Mouse (Mus musculus) MEL (cell line): ENCODE measurements around the gene Anxa4. TPM values are rescaled to one million over a fixed set of nuclear protein-coding genes. Genes with fewer than 3 reads are reported as not detected.

Source experiments
- DNase-seq: peaks from one replicate; pipeline ENCODE4 v3.0.0; 2011; ENCODE audit warnings: low read depth, low spot score
- H3K27ac ChIP-seq: 2 replicates; pipeline ENCODE4 v1.5.1; 2012; ENCODE audit warnings: low read depth, mild to moderate bottlenecking, control low read depth, low read length, moderate library complexity; ENCODE audit not compliant: control insufficient read depth
- H3K27me3 ChIP-seq, 2 experiments: fragments of 150-350 bp in 1 of 2; sonication (generic) in 1 of 2; 2 replicates each; pipeline ENCODE4 v1.6.1; 2012; ENCODE audit warnings: low read length in 2 of 2, mild to moderate bottlenecking in 2 of 2, improper control_type of control experiment in 1 of 2, moderate library complexity in 1 of 2; ENCODE audit not compliant: insufficient read depth in 2 of 2, control insufficient read depth in 1 of 2
- H3K36me3 ChIP-seq, 2 experiments: 2 replicates each; pipeline ENCODE4 v1.6.1; 2012 to 2014; ENCODE audit warnings: low read length in 2 of 2, improper control_type of control experiment in 1 of 2, inconsistent platforms in 1 of 2, mild to moderate bottlenecking in 1 of 2; ENCODE audit not compliant: insufficient read depth in 2 of 2, control insufficient read depth in 1 of 2
- H3K4me1 ChIP-seq, 2 experiments: fragments of 150-350 bp in 1 of 2; sonication (generic) in 1 of 2; 2 replicates each; pipeline ENCODE4 v1.6.1; 2012; ENCODE audit warnings: low read length in 2 of 2, improper control_type of control experiment in 1 of 2, mild to moderate bottlenecking in 1 of 2; ENCODE audit not compliant: insufficient read depth in 2 of 2, control insufficient read depth in 1 of 2
- H3K4me3 ChIP-seq, 2 experiments: fragments of 150-350 bp in 1 of 2; sonication (generic) in 1 of 2; 2 replicates each; pipeline ENCODE4 v1.5.1; 2012; ENCODE audit warnings: low read depth in 2 of 2, low read length in 2 of 2, mild to moderate bottlenecking in 2 of 2, moderate library complexity in 2 of 2, control low read depth in 1 of 2, improper control_type of control experiment in 1 of 2; ENCODE audit not compliant: control insufficient read depth in 1 of 2, insufficient read depth in 1 of 2
- H3K79me2 ChIP-seq: 2 replicates; pipeline ENCODE4 v1.6.1; 2012; ENCODE audit warnings: mild to moderate bottlenecking, low read length, moderate library complexity; ENCODE audit not compliant: control insufficient read depth, poor library complexity, insufficient read depth
- H3K9ac ChIP-seq: 2 replicates; pipeline ENCODE4 v1.6.1; 2012; ENCODE audit warnings: low read depth, mild to moderate bottlenecking, control low read depth, low read length, moderate library complexity; ENCODE audit not compliant: control insufficient read depth, poor library complexity, severe bottlenecking
- H3K9me3 ChIP-seq: fragments of 150-350 bp; sonication (generic); replicated peaks from 2 replicates; pipeline ENCODE4 v1.6.1; 2012; ENCODE audit warnings: mild to moderate bottlenecking, low read length, improper control_type of control experiment, moderate library complexity; ENCODE audit not compliant: insufficient read depth
- BHLHE40 ChIP-seq: IDR thresholded peaks from 2 replicates; pipeline ENCODE4 v1.6.1; 2012; ENCODE audit warnings: low read depth, mild to moderate bottlenecking, inconsistent platforms, low read length, improper control_type of control experiment, borderline replicate concordance
- CHD1 ChIP-seq: IDR thresholded peaks from 2 replicates; pipeline ENCODE4 v1.6.1; 2012; ENCODE audit warnings: low read depth, mild to moderate bottlenecking, inconsistent platforms, low read length, improper control_type of control experiment
- CHD2 ChIP-seq: IDR thresholded peaks from 2 replicates; pipeline ENCODE4 v1.6.1; 2011; ENCODE audit warnings: low read length, improper control_type of control experiment
- CTCF ChIP-seq, 3 experiments: IDR thresholded peaks in 2 of 3; conservative IDR thresholded peaks in 1 of 3; 2 replicates each; pipeline ENCODE4 v1.5.1; 2011 to 2012; ENCODE audit warnings: low read length in 3 of 3, low read depth in 2 of 3, mild to moderate bottlenecking in 2 of 3, improper control_type of control experiment in 1 of 3, inconsistent platforms in 1 of 3, mixed read lengths in 1 of 3, moderate library complexity in 1 of 3; ENCODE audit not compliant: control insufficient read depth in 1 of 3, insufficient read depth in 1 of 3, poor library complexity in 1 of 3, severe bottlenecking in 1 of 3
- E2F4 ChIP-seq: IDR thresholded peaks from 2 replicates; pipeline ENCODE4 v1.6.1; 2011; ENCODE audit warnings: low read depth, low read length, improper control_type of control experiment, borderline replicate concordance
- ELF1 ChIP-seq: IDR thresholded peaks from 2 replicates; pipeline ENCODE4 v1.6.1; 2014; ENCODE audit warnings: low read depth, mild to moderate bottlenecking, inconsistent platforms, low read length, improper control_type of control experiment, moderate library complexity
- HCFC1 ChIP-seq: IDR thresholded peaks from 2 replicates; pipeline ENCODE4 v1.6.1; 2012; ENCODE audit warnings: low read depth, mild to moderate bottlenecking, inconsistent platforms, low read length, improper control_type of control experiment, moderate library complexity
- JUND ChIP-seq: IDR thresholded peaks from 2 replicates; pipeline ENCODE4 v1.6.1; 2011; ENCODE audit warnings: low read depth, mild to moderate bottlenecking, improper control_type of control experiment, low read length
- MAX ChIP-seq: IDR thresholded peaks from 2 replicates; pipeline ENCODE4 v1.6.1; 2011; ENCODE audit warnings: low read length, improper control_type of control experiment
- MAZ ChIP-seq: IDR thresholded peaks from 2 replicates; pipeline ENCODE4 v1.6.1; 2012; ENCODE audit warnings: low read depth, mild to moderate bottlenecking, inconsistent platforms, low read length, improper control_type of control experiment
- MXI1 ChIP-seq: IDR thresholded peaks from 2 replicates; pipeline ENCODE4 v1.6.1; 2011; ENCODE audit warnings: mild to moderate bottlenecking, low read depth, low read length, improper control_type of control experiment
- MYB ChIP-seq: IDR thresholded peaks from 2 replicates; pipeline ENCODE4 v1.6.1; 2011; ENCODE audit warnings: mild to moderate bottlenecking, low read depth, low read length, improper control_type of control experiment
- MYC ChIP-seq: IDR thresholded peaks from 2 replicates; pipeline ENCODE4 v1.6.1; 2011; ENCODE audit warnings: low read depth, mild to moderate bottlenecking, low read length, improper control_type of control experiment, moderate library complexity
- NELFE ChIP-seq: IDR thresholded peaks from 2 replicates; pipeline ENCODE4 v1.6.1; 2011; ENCODE audit warnings: low read depth, low read length, improper control_type of control experiment
- NRF1 ChIP-seq: IDR thresholded peaks from 2 replicates; pipeline ENCODE4 v1.6.1; 2014; ENCODE audit warnings: low read depth, mild to moderate bottlenecking, inconsistent platforms, low read length, improper control_type of control experiment, moderate library complexity; ENCODE audit not compliant: poor library complexity, insufficient read depth, severe bottlenecking
- POLR2A ChIP-seq, 2 experiments: IDR thresholded peaks; 2 replicates each; pipeline ENCODE4 v1.6.1; 2011 to 2012; ENCODE audit warnings: low read length in 2 of 2, mild to moderate bottlenecking in 2 of 2, control low read depth in 1 of 2, improper control_type of control experiment in 1 of 2, low read depth in 1 of 2, moderate library complexity in 1 of 2; ENCODE audit not compliant: control insufficient read depth in 1 of 2, insufficient read depth in 1 of 2, poor library complexity in 1 of 2
- POLR2AphosphoS5 ChIP-seq: IDR thresholded peaks from 2 replicates; pipeline ENCODE4 v1.6.1; 2012; ENCODE audit warnings: low read depth, borderline replicate concordance, mild to moderate bottlenecking, inconsistent platforms, low read length, moderate library complexity, mixed read lengths
- RAD21 ChIP-seq: IDR thresholded peaks from 2 replicates; pipeline ENCODE4 v1.6.1; 2011; ENCODE audit warnings: mild to moderate bottlenecking, low read depth, low read length, improper control_type of control experiment
- RCOR1 ChIP-seq: IDR thresholded peaks from 2 replicates; pipeline ENCODE4 v1.6.1; 2012; ENCODE audit warnings: low read depth, mild to moderate bottlenecking, inconsistent platforms, low read length, improper control_type of control experiment
- SIN3A ChIP-seq: IDR thresholded peaks from 2 replicates; pipeline ENCODE4 v1.6.1; 2012; ENCODE audit warnings: low read length, improper control_type of control experiment, inconsistent platforms
- SMC3 ChIP-seq: IDR thresholded peaks from 2 replicates; pipeline ENCODE4 v1.6.1; 2011; ENCODE audit warnings: low read depth, low read length, improper control_type of control experiment
- TBP ChIP-seq: IDR thresholded peaks from 2 replicates; pipeline ENCODE4 v1.8.0; 2011; ENCODE audit warnings: low read depth, low read length, improper control_type of control experiment
- UBTF ChIP-seq: IDR thresholded peaks from 2 replicates; pipeline ENCODE4 v1.6.1; 2012; ENCODE audit warnings: low read depth, mild to moderate bottlenecking, inconsistent platforms, low read length, improper control_type of control experiment, moderate library complexity, borderline replicate concordance; ENCODE audit not compliant: insufficient read depth
- USF2 ChIP-seq, 2 experiments: IDR thresholded peaks; 2 replicates each; pipeline ENCODE4 v1.6.1; 2011 to 2012; ENCODE audit warnings: improper control_type of control experiment in 2 of 2, low read length in 2 of 2, borderline replicate concordance in 1 of 2, inconsistent platforms in 1 of 2, low read depth in 1 of 2, mild to moderate bottlenecking in 1 of 2; ENCODE audit not compliant: insufficient read depth in 1 of 2
- polyA plus RNA-seq, 2 experiments: library from polyadenylated mRNA; stranded (reverse) in 1 of 2; unstranded in 1 of 2; fragments of >175 nt in 1 of 2; fragments of >200 nt in 1 of 2; gene quantifications; 2 replicates each; pipeline versions ENCODE4 v1.2.1 to v1.2.4; 2012; ENCODE audit warnings: low replicate concordance in 2 of 2, low read depth in 1 of 2; ENCODE audit not compliant: insufficient read length in 2 of 2, insufficient read depth in 1 of 2, missing spikeins in 1 of 2
- total RNA-seq: library from RNA; depleted of rRNA; stranded (reverse); fragments of 300-350 nt; gene quantifications from 2 replicates; pipeline ENCODE4 v1.2.3, GENCODE M21; 2012

Gene Anxa4
- total and polyA plus RNA-seq, 3 experiments: 31.1 to 176 (median 53.6) TPM

GRCm38 (mm10) chr6:86813341-86813740 lies 20.0 kb upstream of the Anxa4 start:
- Histone ChIP-seq H3K27ac (peak overlapping the region; percentile 62; the same call in 1 of the 2 replicates), H3K4me1 (peaks cover 9 to 15% of the 10 kb centered on the region in 2 experiments; a peak in 3 of 4 replicates), H3K36me3 (no peaks in the 10 kb centered on the region; a peak in 2 of 4 replicates), H3K4me3 (peak overlapping the region in 1 of 2 experiments; percentile 49; a peak in 1 of 4 replicates), H3K9ac (peak overlapping the region; percentile 27), H3K27me3 (no peaks in the 10 kb centered on the region), H3K9me3 (no peaks in the 10 kb centered on the region), H3K79me2 (no peaks in the 10 kb centered on the region)
- TF ChIP-seq ELF1 (no peak), UBTF (no peak), NELFE (no peak), JUND (no peak), MXI1 (no peak), MYC (no peak), MAX (no peak), MAZ (no peak), CTCF (IDR thresholded peaks at IDR 0.05 in 2 of 3, conservative IDR thresholded peaks at IDR 0.05 in 1 of 3; ENCODE audit: control insufficient read depth in 1 of 3, insufficient read depth in 1 of 3, low read depth in 2 of 3, low read length in 3 of 3, poor library complexity in 1 of 3, severe bottlenecking in 1 of 3) (peak; percentile 20 to 49 (median 37); a peak in 5 of 6 replicates), BHLHE40 (no peak), RAD21 (peak; percentile 40), USF2 (IDR thresholded peaks at IDR 0.05; ENCODE audit: borderline replicate concordance in 1 of 2, insufficient read depth in 1 of 2, low read depth in 1 of 2, low read length in 2 of 2) (no peak), HCFC1 (no peak), MYB (no peak), TBP (no peak), SIN3A (no peak), POLR2A (IDR thresholded peaks at IDR 0.05; ENCODE audit: control insufficient read depth in 1 of 2, insufficient read depth in 1 of 2, low read depth in 1 of 2, low read length in 2 of 2, poor library complexity in 1 of 2) (no peak), CHD1 (no peak), CHD2 (no peak), RCOR1 (no peak), SMC3 (peak; percentile 48), E2F4 (no peak), NRF1 (no peak), POLR2AphosphoS5 (no peak)
- no peak for DNase-seq
